Mouse (Mus musculus): ENCODE data around the gene Pygo2. TPM values are rescaled to one million over a fixed set of nuclear protein-coding genes. Genes with fewer than 3 reads are reported as not detected.

Gene Pygo2
- polyA plus RNA-seq, 1 experiment from 2014 or later: 47.1 TPM

- H3K4me3 ChIP-seq (replicated peaks; ENCODE audit: low read length): peak overlapping the region; percentile 70
- no peaks in the 10 kb centered on the region for H3K36me3 ChIP-seq (replicated peaks; ENCODE audit: control insufficient read depth, insufficient read depth)
- peak overlapping the region; percentile 94 for H3K27ac ChIP-seq
These were observed 28.5 kb downstream of the Pygo2 start for GRCm38 (mm10) chr3:89458372-89458964.

GRCm38 (mm10) chr3:89458965-89459807, 29.2 kb downstream of the Pygo2 start:
- Histone ChIP-seq H3K27ac (peak overlapping the region; percentile 94), H3K36me3 (replicated peaks; ENCODE audit: control insufficient read depth, insufficient read depth) (no peaks in the 10 kb centered on the region), H3K9ac (peak overlapping the region; percentile 95), H3K4me1 (replicated peaks; ENCODE audit: control insufficient read depth, insufficient read depth, low read length) (peaks cover 3% of the 10 kb centered on the region; the same call in 1 of the 2 replicates), H3K9me3 (ENCODE audit: control insufficient read depth, low read length) (no peaks in the 10 kb centered on the region), H3K27me3 (ENCODE audit: control insufficient read depth, insufficient read depth, low read length) (no peaks in the 10 kb centered on the region), H3K4me2 (replicated peaks) (peak overlapping the region; percentile 57), H3K4me3 (replicated peaks; ENCODE audit: low read length) (peak overlapping the region; percentile 70)
- ATAC-seq (ENCODE audit: low FRiP score) (peak; percentile 91), DNase-seq (ENCODE audit: low spot score) (peak; percentile 94)
- WGBS: 1% methylated on average over 34 of the region's 36 CpGs

More at GRCm38 (mm10) chr3:89458372-89458964, 28.5 kb downstream of the Pygo2 start:
- Histone ChIP-seq H3K4me1 (replicated peaks; ENCODE audit: control insufficient read depth, insufficient read depth, low read length) (peaks cover 3% of the 10 kb centered on the region; the same call in 1 of the 2 replicates), H3K27me3 (ENCODE audit: control insufficient read depth, insufficient read depth, low read length) (no peaks in the 10 kb centered on the region), H3K9ac (0 out of 2 replicates have a peak overlapping the region, but pooled peaks have one; percentile 32), H3K4me2 (replicated peaks) (peak overlapping the region; percentile 57), H3K9me3 (ENCODE audit: control insufficient read depth, low read length) (no peaks in the 10 kb centered on the region)
- ATAC-seq (ENCODE audit: low FRiP score) (peak; percentile 33; the same call in 1 of the 2 replicates), DNase-seq (ENCODE audit: low spot score) (no peak)
- WGBS: 48% methylated on average over 13 of the region's 13 CpGs

GRCm38 (mm10) chr3:89468268-89468667, 38.3 kb downstream of the Pygo2 start:
- 54% methylated on average over 4 of the region's 4 CpGs for WGBS
- no peaks in the 10 kb centered on the region for H3K9me3 ChIP-seq (ENCODE audit: control insufficient read depth, low read length)
- no peaks in the 10 kb centered on the region for H3K4me1 ChIP-seq (replicated peaks; ENCODE audit: control insufficient read depth, insufficient read depth, low read length)
- no peak for ATAC-seq (ENCODE audit: low FRiP score)
- H3K4me3 ChIP-seq (replicated peaks; ENCODE audit: low read length): no peak overlapping the region
- DNase-seq (ENCODE audit: low spot score): no peak
- H3K36me3 ChIP-seq (replicated peaks; ENCODE audit: control insufficient read depth, insufficient read depth): peaks cover 42% of the 10 kb centered on the region
- H3K9ac ChIP-seq: no peak overlapping the region
- H3K27ac ChIP-seq: no peak overlapping the region
- H3K4me2 ChIP-seq (replicated peaks): no peak overlapping the region
- no peaks in the 10 kb centered on the region for H3K27me3 ChIP-seq (ENCODE audit: control insufficient read depth, insufficient read depth, low read length)

- no peak for DNase-seq (ENCODE audit: low spot score)
- H3K27me3 ChIP-seq (ENCODE audit: control insufficient read depth, insufficient read depth, low read length): no peaks in the 10 kb centered on the region
- no peak overlapping the region for H3K27ac ChIP-seq
- H3K36me3 ChIP-seq (replicated peaks; ENCODE audit: control insufficient read depth, insufficient read depth): peaks cover 29% of the 10 kb centered on the region
- H3K9me3 ChIP-seq (ENCODE audit: control insufficient read depth, low read length): no peaks in the 10 kb centered on the region
- WGBS: 87% methylated on average over 7 of the region's 7 CpGs
- no peak overlapping the region for H3K9ac ChIP-seq
- H3K4me1 ChIP-seq (replicated peaks; ENCODE audit: control insufficient read depth, insufficient read depth, low read length): no peaks in the 10 kb centered on the region
- no peak for ATAC-seq (ENCODE audit: low FRiP score)
- no peak overlapping the region for H3K4me3 ChIP-seq (replicated peaks; ENCODE audit: low read length)
- H3K4me2 ChIP-seq (replicated peaks): no peak overlapping the region
These were observed 42.3 kb downstream of the Pygo2 start for GRCm38 (mm10) chr3:89472280-89472679.

GRCm38 (mm10) chr3:89473838-89474237, 43.8 kb downstream of the Pygo2 start:
- Histone ChIP-seq H3K4me2 (replicated peaks) (no peak overlapping the region), H3K27me3 (ENCODE audit: control insufficient read depth, insufficient read depth, low read length) (no peaks in the 10 kb centered on the region), H3K4me3 (replicated peaks; ENCODE audit: low read length) (no peak overlapping the region), H3K9me3 (ENCODE audit: control insufficient read depth, low read length) (no peaks in the 10 kb centered on the region), H3K4me1 (replicated peaks; ENCODE audit: control insufficient read depth, insufficient read depth, low read length) (no peaks in the 10 kb centered on the region), H3K36me3 (replicated peaks; ENCODE audit: control insufficient read depth, insufficient read depth) (peaks cover 14% of the 10 kb centered on the region), H3K27ac (no peak overlapping the region), H3K9ac (no peak overlapping the region)
- WGBS: 90% methylated on average over 6 of the region's 6 CpGs
- DNase-seq (ENCODE audit: low spot score) (no peak), ATAC-seq (ENCODE audit: low FRiP score) (no peak)

- Histone ChIP-seq H3K4me1 (replicated peaks; ENCODE audit: control insufficient read depth, insufficient read depth, low read length) (no peaks in the 10 kb centered on the region), H3K9ac (no peak overlapping the region), H3K4me3 (replicated peaks; ENCODE audit: low read length) (no peak overlapping the region), H3K4me2 (replicated peaks) (no peak overlapping the region), H3K27me3 (ENCODE audit: control insufficient read depth, insufficient read depth, low read length) (no peaks in the 10 kb centered on the region), H3K36me3 (replicated peaks; ENCODE audit: control insufficient read depth, insufficient read depth) (no peaks in the 10 kb centered on the region), H3K9me3 (ENCODE audit: control insufficient read depth, low read length) (no peaks in the 10 kb centered on the region), H3K27ac (no peak overlapping the region)
- WGBS: 88% methylated on average over 6 of the region's 6 CpGs
- no peak for DNase-seq (ENCODE audit: low spot score)
- no peak for ATAC-seq (ENCODE audit: low FRiP score)
These were observed 49.0 kb downstream of the Pygo2 start for GRCm38 (mm10) chr3:89479055-89479454.

- H3K4me3 ChIP-seq (replicated peaks; ENCODE audit: low read length): no peak overlapping the region
- no peak overlapping the region for H3K27ac ChIP-seq
- H3K4me1 ChIP-seq (replicated peaks; ENCODE audit: control insufficient read depth, insufficient read depth, low read length): no peaks in the 10 kb centered on the region
- WGBS: 43% methylated on average over 2 of the region's 2 CpGs
- no peaks in the 10 kb centered on the region for H3K9me3 ChIP-seq (ENCODE audit: control insufficient read depth, low read length)
- DNase-seq (ENCODE audit: low spot score) (no peak), ATAC-seq (ENCODE audit: low FRiP score) (no peak)
- no peak overlapping the region for H3K9ac ChIP-seq
- H3K36me3 ChIP-seq (replicated peaks; ENCODE audit: control insufficient read depth, insufficient read depth): no peaks in the 10 kb centered on the region
- no peak overlapping the region for H3K4me2 ChIP-seq (replicated peaks)
- H3K27me3 ChIP-seq (ENCODE audit: control insufficient read depth, insufficient read depth, low read length): no peaks in the 10 kb centered on the region
These were observed 51.5 kb downstream of the Pygo2 start for GRCm38 (mm10) chr3:89481488-89481887.

- 91% methylated on average over 5 of the region's 5 CpGs for WGBS
- no peak overlapping the region for H3K4me3 ChIP-seq (replicated peaks; ENCODE audit: low read length)
- H3K4me1 ChIP-seq (replicated peaks; ENCODE audit: control insufficient read depth, insufficient read depth, low read length): no peaks in the 10 kb centered on the region
- no peak overlapping the region for H3K9ac ChIP-seq
- no peaks in the 10 kb centered on the region for H3K36me3 ChIP-seq (replicated peaks; ENCODE audit: control insufficient read depth, insufficient read depth)
- no peaks in the 10 kb centered on the region for H3K27me3 ChIP-seq (ENCODE audit: control insufficient read depth, insufficient read depth, low read length)
- no peaks in the 10 kb centered on the region for H3K9me3 ChIP-seq (ENCODE audit: control insufficient read depth, low read length)
- ATAC-seq (ENCODE audit: low FRiP score): no peak
- no peak for DNase-seq (ENCODE audit: low spot score)
- no peak overlapping the region for H3K27ac ChIP-seq
- H3K4me2 ChIP-seq (replicated peaks): no peak overlapping the region
These were observed 52.2 kb downstream of the Pygo2 start for GRCm38 (mm10) chr3:89482249-89482648.
